Mouse (Mus musculus) forebrain, embryonic 12.5 days (tissue): ENCODE data around the gene Misp. TPM values are rescaled to one million over a fixed set of nuclear protein-coding genes. Genes with fewer than 3 reads are reported as not detected.

Experiments
- ATAC-seq: fragments of 200-750 bp; cut with Nextera tagmentation; 2 replicates; pipeline ENCODE4 v1.8.0; 2017; ENCODE audit warnings: moderate TSS enrichment; ENCODE audit not compliant: low FRiP score
- H3K27ac ChIP-seq: fragments of 300-500 bp; sonication (generic); 2 replicates; pipeline ENCODE4 v1.5.1; 2016; ENCODE audit warnings: mild to moderate bottlenecking
- H3K27me3 ChIP-seq: fragments of 300-500 bp; sonication (generic); 2 replicates; pipeline ENCODE4 v1.6.1; 2016; ENCODE audit warnings: mild to moderate bottlenecking
- H3K36me3 ChIP-seq: fragments of 300-500 bp; sonication (generic); replicated peaks from 2 replicates; pipeline ENCODE4 v1.6.1; 2016; ENCODE audit warnings: mild to moderate bottlenecking
- H3K4me1 ChIP-seq: fragments of 300-500 bp; sonication (generic); 2 replicates; pipeline ENCODE4 v1.6.1; 2016
- H3K4me2 ChIP-seq: fragments of 300-500 bp; sonication (generic); 2 replicates; pipeline ENCODE4 v1.6.1; 2016; ENCODE audit warnings: mild to moderate bottlenecking, moderate library complexity
- H3K4me3 ChIP-seq: fragments of 300-500 bp; sonication (generic); replicated peaks from 2 replicates; pipeline ENCODE4 v1.5.1; 2016; ENCODE audit warnings: mild to moderate bottlenecking
- H3K9ac ChIP-seq: fragments of 300-500 bp; sonication (generic); 2 replicates; pipeline ENCODE4 v1.6.1; 2016; ENCODE audit warnings: mild to moderate bottlenecking
- H3K9me3 ChIP-seq: fragments of 300-500 bp; sonication (generic); 2 replicates; pipeline ENCODE4 v1.6.1; 2016
- WGBS: fragments of 180-500 bp; shearing (Covaris S2); methylation state at CpG from one replicate; pipeline ENCODE4 v1.1.7; 2016; 5-methylcytosine and 5-hydroxymethylcytosine counted together
- polyA plus RNA-seq: library from polyadenylated mRNA; unstranded; fragments of >200 nt; fragmentation: Nextera tagmentation; extraction: Ambion mirVana; gene quantifications from 2 replicates; pipeline ENCODE4 v1.2.1, GENCODE M21; 2016

Misp gene
- polyA plus RNA-seq, 1 experiment from 2014 or later, result 1.1 TPM

GRCm38 (mm10) chr10:79798289-79798928 is 22.4 kb upstream of the Misp start:
- Histone ChIP-seq H3K9ac (no peak overlapping the region), H3K4me2 (no peak overlapping the region), H3K27me3 (no peaks in the 10 kb centered on the region), H3K4me1 (peaks cover 69% of the 10 kb centered on the region), H3K4me3 (no peak overlapping the region), H3K36me3 (peaks cover 14% of the 10 kb centered on the region), H3K9me3 (no peaks in the 10 kb centered on the region), H3K27ac (no peak overlapping the region)
- WGBS, result 93% methylated on average over 12 of the region's 12 CpGs
- ATAC-seq, result no peak

DNA sequence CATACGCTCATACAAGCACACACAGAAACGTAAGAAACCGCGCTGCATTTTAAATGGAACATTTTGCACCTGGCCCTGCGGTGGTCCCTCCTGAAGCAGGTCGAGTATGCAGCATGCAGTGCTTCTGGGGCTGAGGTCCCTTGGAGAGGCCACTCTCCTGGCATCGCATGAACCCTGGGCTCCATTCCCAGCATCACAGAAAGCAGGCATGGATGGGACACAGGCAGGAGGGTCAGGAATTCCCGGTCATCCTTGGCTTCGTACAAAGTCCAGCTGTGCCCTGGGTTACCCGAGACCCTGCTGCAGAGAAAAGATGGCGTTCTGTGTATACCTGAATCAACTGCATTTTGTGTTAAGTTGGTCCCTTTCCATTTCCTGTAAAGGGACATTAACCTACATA is 20.3 kb upstream of the Misp start:
- Histone ChIP-seq H3K27me3 (no peaks in the 10 kb centered on the region), H3K36me3 (peaks cover 14% of the 10 kb centered on the region), H3K9ac (no peak overlapping the region), H3K4me2 (no peak overlapping the region), H3K4me1 (peaks cover 74% of the 10 kb centered on the region), H3K27ac (peak overlapping the region; percentile 42), H3K9me3 (no peaks in the 10 kb centered on the region), H3K4me3 (no peak overlapping the region)
- ATAC-seq, result no peak
- 85% methylated on average over 11 of the region's 11 CpGs for WGBS

- peak overlapping the region; percentile 28 for H3K4me2 ChIP-seq
- H3K9me3 ChIP-seq, result no peaks in the 10 kb centered on the region
- ATAC-seq, result no peak
- H3K27me3 ChIP-seq, result no peaks in the 10 kb centered on the region
- peak overlapping the region; percentile 93 for H3K27ac ChIP-seq
- H3K36me3 ChIP-seq, result peaks cover 15% of the 10 kb centered on the region; the same call in 1 of the 2 replicates
- H3K4me1 ChIP-seq, result peaks cover 81% of the 10 kb centered on the region
- 33% methylated on average over 3 of the region's 3 CpGs for WGBS
- H3K4me3 ChIP-seq, result no peak overlapping the region
- no peak overlapping the region for H3K9ac ChIP-seq
These were observed 19.0 kb upstream of the Misp start for GRCm38 (mm10) chr10:79801837-79802236.

- H3K9ac ChIP-seq, result peak overlapping the region; percentile 25
- H3K4me2 ChIP-seq, result peak overlapping the region; percentile 28
- peaks cover 21% of the 10 kb centered on the region; the same call in 1 of the 2 replicates for H3K36me3 ChIP-seq
- ATAC-seq, result no peak
- H3K27ac ChIP-seq, result peak overlapping the region; percentile 93
- no peaks in the 10 kb centered on the region for H3K27me3 ChIP-seq
- peaks cover 75% of the 10 kb centered on the region for H3K4me1 ChIP-seq
- no peaks in the 10 kb centered on the region for H3K9me3 ChIP-seq
- no peak overlapping the region for H3K4me3 ChIP-seq
- WGBS, result 33% methylated on average over 11 of the region's 11 CpGs
These were observed 18.3 kb upstream of the Misp start for GRCm38 (mm10) chr10:79802331-79802971.

- 2% methylated on average over 29 of the region's 29 CpGs for WGBS
- H3K36me3 ChIP-seq, result peaks cover 35% of the 10 kb centered on the region
- peak; percentile 96 for ATAC-seq
- no peaks in the 10 kb centered on the region for H3K27me3 ChIP-seq
- H3K9ac ChIP-seq, result peak overlapping the region; percentile 36
- no peaks in the 10 kb centered on the region for H3K9me3 ChIP-seq
- peaks cover 69% of the 10 kb centered on the region for H3K4me1 ChIP-seq
- H3K27ac ChIP-seq, result peak overlapping the region; percentile 93
- peak overlapping the region; percentile 72 for H3K4me2 ChIP-seq
- peak overlapping the region; percentile 30 for H3K4me3 ChIP-seq
These were observed 17.0 kb upstream of the Misp start for GRCm38 (mm10) chr10:79803716-79804323.

- peaks cover 63% of the 10 kb centered on the region for H3K4me1 ChIP-seq
- no peak overlapping the region for H3K9ac ChIP-seq
- WGBS, result 77% methylated on average over 11 of the region's 11 CpGs
- no peak overlapping the region for H3K4me2 ChIP-seq
- H3K27ac ChIP-seq, result peak overlapping the region; percentile 93; the same call in 1 of the 2 replicates
- H3K36me3 ChIP-seq, result peaks cover 42% of the 10 kb centered on the region
- no peaks in the 10 kb centered on the region for H3K9me3 ChIP-seq
- H3K4me3 ChIP-seq, result no peak overlapping the region
- ATAC-seq, result no peak
- H3K27me3 ChIP-seq, result no peaks in the 10 kb centered on the region
These were observed 15.2 kb upstream of the Misp start for GRCm38 (mm10) chr10:79805636-79806035.

DNA sequence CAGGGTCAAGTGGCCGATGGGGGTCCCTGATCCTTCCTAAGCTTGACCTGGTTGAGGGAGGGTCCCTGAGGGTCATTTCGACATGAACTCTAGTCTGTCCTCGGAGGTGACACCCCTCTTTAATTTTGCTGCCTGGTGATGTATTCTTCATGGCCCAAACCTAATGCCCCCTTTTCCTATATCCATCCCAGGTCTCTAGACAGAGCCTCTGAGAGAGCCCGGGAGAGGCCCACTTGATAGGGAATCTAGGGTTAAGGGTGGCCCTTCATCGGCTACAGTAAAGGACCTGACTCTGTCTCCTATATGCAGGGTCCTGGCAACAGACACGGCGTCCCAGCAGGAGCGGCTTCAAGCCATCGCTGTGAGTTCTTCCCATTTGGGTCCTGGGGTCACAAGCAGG is 14.5 kb upstream of the Misp start:
- Histone ChIP-seq H3K9me3 (no peaks in the 10 kb centered on the region), H3K4me1 (peaks cover 58% of the 10 kb centered on the region), H3K27ac (no peak overlapping the region), H3K4me3 (no peak overlapping the region), H3K9ac (no peak overlapping the region), H3K27me3 (no peaks in the 10 kb centered on the region), H3K4me2 (no peak overlapping the region), H3K36me3 (peaks cover 46% of the 10 kb centered on the region)
- 91% methylated on average over 9 of the region's 9 CpGs for WGBS
- no peak for ATAC-seq

DNA sequence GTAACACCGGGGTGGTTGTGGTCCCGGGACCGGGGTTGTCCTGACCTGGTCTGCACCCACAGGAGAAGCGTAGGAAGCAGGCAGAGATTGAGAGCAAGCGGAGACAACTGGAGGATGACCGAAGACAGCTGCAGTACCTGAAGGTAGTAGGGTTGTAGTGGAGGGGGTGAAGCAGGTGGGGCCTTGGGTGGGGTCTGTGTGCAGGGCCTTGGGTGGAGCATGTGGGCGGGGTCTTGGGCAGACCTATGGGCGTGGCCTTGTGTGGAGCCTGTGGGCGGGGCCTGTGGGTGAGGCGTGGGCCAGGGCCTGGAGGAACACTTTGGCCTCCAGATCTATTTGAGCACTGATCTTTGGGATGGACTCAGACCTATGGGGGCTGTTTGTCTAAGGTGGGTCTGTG is 13.8 kb upstream of the Misp start:
- no peaks in the 10 kb centered on the region for H3K9me3 ChIP-seq
- ATAC-seq, result no peak
- H3K27ac ChIP-seq, result peak overlapping the region; percentile 70; the same call in 1 of the 2 replicates
- peaks cover 52% of the 10 kb centered on the region for H3K36me3 ChIP-seq
- no peak overlapping the region for H3K9ac ChIP-seq
- no peak overlapping the region for H3K4me3 ChIP-seq
- no peaks in the 10 kb centered on the region for H3K27me3 ChIP-seq
- peaks cover 52% of the 10 kb centered on the region for H3K4me1 ChIP-seq
- 79% methylated on average over 10 of the region's 10 CpGs for WGBS
- no peak overlapping the region for H3K4me2 ChIP-seq

DNA sequence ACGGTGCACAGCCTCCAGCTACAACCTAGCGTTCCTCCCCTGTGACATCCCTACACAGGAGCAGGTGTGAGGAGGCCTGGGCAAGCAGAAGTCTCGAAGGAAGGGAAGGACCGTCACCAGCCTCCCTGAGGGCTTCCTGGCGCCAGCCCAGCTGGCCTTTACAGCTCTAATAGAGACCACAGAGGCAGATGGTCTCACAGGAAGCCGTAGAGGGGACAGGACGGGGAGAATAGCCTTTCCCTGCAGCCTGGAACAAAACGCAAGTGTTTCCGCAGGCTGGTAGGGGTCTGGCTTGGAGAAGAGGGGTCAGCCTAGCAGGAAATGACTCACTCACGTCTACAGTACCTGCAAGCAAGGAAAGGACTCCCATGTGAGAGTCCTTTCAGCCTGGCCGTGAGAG is 13.0 kb upstream of the Misp start:
- peak overlapping the region; percentile 70 for H3K27ac ChIP-seq
- H3K9ac ChIP-seq, result no peak overlapping the region
- no peak overlapping the region for H3K4me2 ChIP-seq
- H3K4me3 ChIP-seq, result no peak overlapping the region
- H3K4me1 ChIP-seq, result peaks cover 43% of the 10 kb centered on the region
- WGBS, result 78% methylated on average over 11 of the region's 11 CpGs
- H3K36me3 ChIP-seq, result peaks cover 59% of the 10 kb centered on the region
- H3K9me3 ChIP-seq, result no peaks in the 10 kb centered on the region
- H3K27me3 ChIP-seq, result no peaks in the 10 kb centered on the region
- ATAC-seq, result no peak

GRCm38 (mm10) chr10:79808728-79809127 is 12.1 kb upstream of the Misp start:
- 87% methylated on average over 11 of the region's 11 CpGs for WGBS
- no peak overlapping the region for H3K4me2 ChIP-seq
- H3K9ac ChIP-seq, result no peak overlapping the region
- no peak overlapping the region for H3K27ac ChIP-seq
- H3K36me3 ChIP-seq, result peaks cover 61% of the 10 kb centered on the region
- H3K4me1 ChIP-seq, result peaks cover 34% of the 10 kb centered on the region
- H3K27me3 ChIP-seq, result no peaks in the 10 kb centered on the region
- H3K9me3 ChIP-seq, result no peaks in the 10 kb centered on the region
- ATAC-seq, result no peak
- H3K4me3 ChIP-seq, result no peak overlapping the region

DNA sequence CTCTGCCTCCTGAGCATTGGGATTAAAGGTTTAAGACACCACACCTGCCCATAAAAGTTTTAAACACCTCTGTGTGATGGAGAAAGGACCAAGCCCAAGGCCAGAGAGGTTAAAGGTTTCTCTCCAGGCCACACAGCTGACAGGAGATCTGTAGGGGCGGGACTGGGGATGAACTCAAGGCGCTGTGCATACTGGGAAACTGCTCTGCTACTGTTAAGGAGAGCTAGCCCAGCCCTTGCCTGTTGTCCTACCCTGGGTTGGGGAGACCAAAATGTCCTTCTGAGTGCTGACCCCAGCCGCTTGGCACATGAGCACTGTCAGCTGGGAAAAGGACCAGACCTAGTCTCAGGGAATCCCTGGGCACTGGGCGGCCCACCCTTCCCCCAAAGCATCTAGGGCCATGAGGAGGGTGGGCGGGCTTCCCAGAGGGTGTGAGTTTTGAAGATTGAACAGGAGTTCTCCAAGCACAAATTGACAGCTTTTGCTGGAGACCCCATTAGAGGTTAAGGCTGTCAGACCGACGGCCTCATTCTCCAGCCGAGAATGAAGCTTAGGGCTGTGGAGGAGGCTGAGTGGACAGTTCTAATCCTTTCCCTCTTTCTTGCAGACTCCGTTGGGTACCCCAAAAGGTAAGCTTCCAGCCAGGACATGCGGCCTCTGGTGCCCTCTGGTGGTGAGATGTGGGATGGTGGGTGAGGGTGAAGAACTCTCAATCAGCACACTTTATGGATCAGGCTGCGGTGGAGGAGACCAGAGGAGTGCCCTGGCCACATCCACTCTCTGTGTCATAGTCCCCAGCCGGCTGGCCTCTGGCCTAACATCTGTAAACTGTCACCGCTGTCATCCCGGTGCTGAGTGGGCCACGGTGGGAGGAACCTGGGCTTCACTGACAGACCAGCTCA is 8.8 kb upstream of the Misp start:
- Histone ChIP-seq H3K9ac (0 out of 2 replicates have a peak overlapping the region, but pooled peaks have one; percentile 0), H3K4me3 (no peak overlapping the region), H3K4me2 (no peak overlapping the region), H3K9me3 (no peaks in the 10 kb centered on the region), H3K27ac (no peak overlapping the region), H3K4me1 (peaks cover 3% of the 10 kb centered on the region; the same call in 1 of the 2 replicates), H3K36me3 (peaks cover 80% of the 10 kb centered on the region), H3K27me3 (no peaks in the 10 kb centered on the region)
- 34% methylated on average over 15 of the region's 15 CpGs for WGBS
- ATAC-seq, result peak; percentile 62
